Mouse (Mus musculus) thymus, adult 2 months (tissue): Measurements from ENCODE around the gene Gm28043.

Experiments used
- CTCF ChIP-seq: fragments of 200-500 bp; IDR thresholded peaks from 2 replicates; pipeline ENCODE4 v1.5.1; 2012; ENCODE audit warnings: mild to moderate bottlenecking, control low read depth, low read length, moderate library complexity, borderline replicate concordance; ENCODE audit not compliant: control insufficient read depth, poor library complexity, insufficient read depth; ENCODE audit errors: extremely low read depth
- POLR2A ChIP-seq: fragments of 200-500 bp; IDR thresholded peaks from 2 replicates; pipeline ENCODE4 v1.6.1; 2012; ENCODE audit warnings: mild to moderate bottlenecking, low read length, control low read depth, moderate library complexity; ENCODE audit not compliant: control insufficient read depth, poor library complexity, insufficient read depth; ENCODE audit errors: extremely low read depth

DNA sequence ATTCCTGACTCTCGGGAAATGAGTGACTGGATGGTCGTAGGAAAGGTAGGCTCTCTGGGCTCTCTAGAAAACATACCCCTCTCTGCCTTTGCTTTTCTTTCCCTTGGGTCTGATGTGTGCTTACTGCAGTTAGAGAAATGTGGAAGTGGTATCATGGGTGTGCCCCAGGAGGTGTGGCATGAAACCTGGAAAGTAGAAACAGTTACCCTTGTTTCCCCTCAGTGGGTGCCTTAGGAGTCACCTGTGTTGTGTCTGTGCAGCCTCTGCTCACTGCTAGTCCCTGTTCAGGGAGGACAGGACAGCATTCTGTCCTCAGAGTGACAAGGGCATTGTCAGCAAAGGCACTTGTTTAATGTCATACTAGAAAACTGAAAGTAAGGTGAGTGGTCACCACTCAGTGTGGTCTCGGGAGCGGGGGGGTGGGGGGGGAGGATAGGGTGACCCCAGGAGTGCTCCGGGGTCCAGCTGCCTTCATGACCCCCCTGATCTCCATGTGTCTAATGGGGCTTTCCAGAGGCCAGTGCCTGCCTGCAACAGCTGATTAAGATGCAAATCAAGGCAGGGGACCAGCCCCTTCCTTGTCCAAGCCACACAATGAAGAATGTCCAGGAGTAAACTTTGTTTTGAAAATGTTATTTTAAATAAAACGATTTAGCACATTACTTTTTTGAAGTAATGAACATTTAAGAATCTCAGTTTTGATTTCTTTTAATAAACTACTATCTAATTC is 64.5 kb downstream of the Gm28043 start:
- TF ChIP-seq POLR2A (no peak), CTCF (no peak)
